Mouse (Mus musculus) spleen, postnatal 10 days (tissue): ENCODE measurements at regions not wholly inside any gene's neighbourhood (a gene's known extent, or its start where the extent isn't known, plus 50 kb on each side); places are given as distances from the start of the nearest gene placed in this dataset.

Experiments used
- DNase-seq, 2 experiments: peaks; one replicate each; pipeline ENCODE4 v3.0.0; 2021 to 2022; ENCODE audit warnings: low spot score in 2 of 2

DNA sequence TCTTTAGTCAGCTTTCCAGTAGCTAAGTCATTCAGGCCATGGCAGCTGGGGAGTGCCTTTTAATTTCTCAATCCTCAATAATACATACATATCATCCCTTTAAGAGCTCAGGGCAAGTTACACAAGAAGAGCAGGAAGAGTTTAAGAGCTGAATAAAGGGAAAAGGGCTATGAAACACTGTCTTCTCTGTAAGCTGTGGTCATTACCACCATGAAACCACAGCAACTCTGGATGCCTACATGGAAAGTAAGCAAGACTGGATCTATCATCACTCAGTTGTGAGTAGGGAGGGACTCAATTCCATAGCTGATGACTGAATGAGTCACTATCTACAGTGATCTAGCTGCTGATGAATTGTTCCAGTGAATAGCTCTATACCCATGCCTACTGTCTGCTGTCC is 349.9 kb downstream of the Nr2f2 start:
- no peak for DNase-seq

DNA sequence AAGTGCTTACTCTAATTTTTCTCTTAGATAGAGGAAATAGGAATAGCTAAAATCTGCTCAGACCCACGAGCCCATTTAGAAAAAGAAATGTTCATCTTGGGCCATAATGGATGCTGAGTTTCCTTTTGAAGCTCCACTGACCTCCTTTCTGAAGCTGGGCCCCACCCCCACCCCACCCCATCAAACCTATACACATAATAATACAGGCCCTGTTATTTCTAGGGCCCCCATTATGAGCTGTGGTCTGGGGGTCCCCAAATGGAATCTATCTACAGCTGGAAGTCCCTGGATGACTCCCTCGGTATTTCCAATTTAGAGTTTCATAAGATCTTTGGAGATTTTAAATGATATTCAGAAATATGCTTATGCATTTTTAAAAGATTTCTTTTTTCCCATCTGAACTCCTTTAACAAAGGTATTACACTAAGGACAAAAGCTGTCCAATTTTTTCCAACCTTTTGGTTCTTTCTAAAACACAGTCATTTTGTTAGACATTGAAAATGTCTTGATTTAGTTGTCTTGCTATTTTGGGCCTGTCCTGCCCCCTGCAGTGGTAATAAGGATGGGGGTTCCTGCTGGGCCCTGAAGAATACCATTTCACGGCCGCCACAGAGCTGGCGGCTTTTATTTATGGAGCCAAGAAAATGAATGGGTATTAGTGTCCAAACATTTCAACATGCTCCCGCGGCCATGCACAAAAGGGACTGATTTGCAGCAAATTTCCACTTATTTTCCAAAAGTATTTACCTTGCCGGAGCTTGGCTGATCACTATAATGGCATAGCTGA is 363.1 kb downstream of the Nr2f2 start:
- DNase-seq, result no peak

DNA sequence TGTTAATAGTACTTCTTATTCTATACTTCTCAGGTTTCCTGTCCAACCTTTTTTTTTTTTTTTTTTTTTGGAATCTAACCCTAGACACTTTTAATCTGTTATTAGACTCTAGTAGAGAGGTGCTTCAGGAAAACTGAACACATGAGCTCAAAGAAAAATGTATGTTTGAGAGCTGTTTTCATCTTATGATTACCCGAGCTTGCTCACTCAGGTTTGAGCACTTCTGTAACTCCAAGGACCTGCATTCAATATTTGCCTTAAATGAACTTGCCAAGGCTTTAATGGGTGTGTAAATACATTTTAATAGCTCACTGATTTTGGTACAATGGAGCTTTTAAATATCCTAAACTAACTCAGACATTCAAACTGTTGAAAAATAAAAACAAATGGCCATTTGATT is 367.8 kb downstream of the Nr2f2 start:
- no peak for DNase-seq

DNA sequence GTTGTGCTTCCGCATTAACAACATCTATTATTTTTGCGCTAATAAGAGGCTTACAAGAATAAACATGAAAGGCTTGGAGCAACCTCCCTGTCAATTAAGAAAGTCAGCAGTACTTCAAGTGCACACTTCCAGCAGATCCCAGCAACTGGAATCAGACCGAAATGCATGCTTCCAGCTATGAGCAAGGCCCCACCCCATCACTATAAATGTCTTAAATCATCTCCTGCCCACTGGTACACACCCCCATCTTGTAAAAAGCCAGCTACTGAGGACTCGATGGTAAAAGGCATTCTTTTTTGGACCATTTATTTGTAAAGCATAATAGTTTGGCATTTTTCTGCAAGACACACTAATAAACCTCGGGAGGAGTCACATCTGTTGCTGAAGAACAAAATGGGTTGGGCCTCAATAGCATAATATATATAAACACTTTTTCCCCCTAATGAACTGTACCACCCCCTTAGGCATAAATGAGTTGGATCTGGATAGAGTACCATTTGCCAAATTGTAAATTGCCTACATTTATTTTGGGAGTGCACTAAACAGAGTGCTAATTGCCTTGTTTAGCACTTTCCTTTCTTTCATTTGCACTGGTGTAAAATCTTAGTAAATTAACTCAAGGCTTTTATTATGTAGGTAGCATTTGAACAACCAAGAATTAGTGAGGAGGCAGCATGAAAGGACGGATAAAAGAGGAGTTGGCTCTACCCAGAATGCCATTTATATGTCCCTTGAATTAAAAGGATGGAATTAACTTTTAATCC is 371.8 kb downstream of the Nr2f2 start:
- DNase-seq, result no peak

DNA sequence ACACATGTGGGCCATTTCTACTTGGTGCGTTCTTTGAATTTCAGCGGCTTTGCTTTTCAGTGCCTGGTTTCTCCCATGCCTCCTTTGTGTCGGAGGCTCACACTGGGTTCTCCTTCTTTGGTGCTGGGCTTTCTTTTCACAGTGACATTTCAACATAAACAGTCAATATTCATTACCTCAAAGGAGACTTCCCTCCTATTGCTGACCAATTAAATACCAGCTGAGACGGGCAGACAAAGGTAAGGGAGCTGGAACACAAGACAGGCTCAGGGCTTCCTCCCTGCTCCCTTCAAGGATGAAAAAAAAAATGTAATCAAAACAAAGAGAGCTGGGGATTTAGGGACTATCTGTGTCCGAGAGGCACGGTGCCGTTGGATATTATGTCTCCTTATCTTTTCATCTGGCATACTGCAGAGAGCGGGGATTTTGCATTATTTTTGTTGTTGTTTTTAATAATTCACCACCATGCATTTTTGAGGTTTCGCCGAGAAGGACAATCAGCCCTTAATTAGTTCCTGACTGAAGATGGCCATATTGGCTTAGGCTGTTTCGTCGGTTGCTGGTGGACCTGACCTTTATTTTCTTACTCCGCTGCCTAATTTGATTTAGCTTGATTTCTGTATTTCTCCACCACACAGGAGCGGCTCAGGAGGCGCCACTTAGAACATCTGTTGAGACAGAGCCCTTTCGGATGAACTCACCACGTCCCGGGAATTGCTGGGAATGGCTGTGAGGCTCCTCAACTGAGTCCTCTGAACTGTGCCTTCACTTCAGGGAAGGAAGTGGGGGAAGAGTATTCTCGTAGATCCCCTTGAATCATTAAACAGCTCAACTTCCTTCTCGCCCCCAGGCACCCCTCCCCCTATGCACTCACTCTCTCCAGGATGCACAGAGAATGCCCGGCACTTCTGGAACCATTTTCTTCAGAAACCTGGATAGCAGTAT is 373.9 kb downstream of the Nr2f2 start:
- DNase-seq, result no peak

DNA sequence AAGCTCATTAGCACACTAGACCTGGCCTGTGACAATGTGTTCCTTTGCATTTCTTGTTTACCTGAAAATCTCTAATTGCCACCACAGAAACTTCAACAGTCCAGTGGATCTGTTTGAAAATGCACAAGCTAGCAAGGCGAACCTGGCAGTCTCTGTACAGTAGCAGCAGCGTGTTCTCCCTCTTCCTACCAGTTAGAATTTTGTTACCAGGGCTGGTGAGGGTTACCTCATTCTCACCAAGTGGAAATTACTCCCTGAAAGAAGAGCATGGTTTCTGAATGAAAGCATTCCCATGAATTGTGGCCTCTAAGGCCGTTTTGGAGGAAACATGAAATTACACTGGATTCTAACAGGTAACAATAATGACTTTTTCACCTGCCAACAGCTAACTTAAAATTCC is 374.6 kb downstream of the Nr2f2 start:
- no peak for DNase-seq

DNA sequence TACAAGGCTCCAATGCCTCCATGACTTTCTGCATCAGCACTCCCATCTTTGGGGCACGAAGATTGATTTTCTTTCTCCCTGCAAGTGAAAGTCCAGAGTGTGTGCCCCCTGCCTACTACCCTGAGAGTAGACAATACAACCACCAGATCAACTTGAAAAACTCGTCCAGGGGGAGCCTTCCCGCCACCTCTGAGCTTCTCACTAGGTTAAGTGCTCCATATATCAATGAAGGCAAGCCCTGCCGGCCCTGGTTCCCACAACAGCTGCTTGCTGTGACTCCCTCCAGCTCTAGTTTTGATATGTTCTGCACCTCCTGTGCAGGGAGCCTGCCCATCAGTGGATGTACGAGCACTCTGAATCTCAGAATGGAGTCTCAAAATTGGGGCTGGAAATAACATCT is 377.8 kb downstream of the Nr2f2 start:
- no peak for DNase-seq

DNA sequence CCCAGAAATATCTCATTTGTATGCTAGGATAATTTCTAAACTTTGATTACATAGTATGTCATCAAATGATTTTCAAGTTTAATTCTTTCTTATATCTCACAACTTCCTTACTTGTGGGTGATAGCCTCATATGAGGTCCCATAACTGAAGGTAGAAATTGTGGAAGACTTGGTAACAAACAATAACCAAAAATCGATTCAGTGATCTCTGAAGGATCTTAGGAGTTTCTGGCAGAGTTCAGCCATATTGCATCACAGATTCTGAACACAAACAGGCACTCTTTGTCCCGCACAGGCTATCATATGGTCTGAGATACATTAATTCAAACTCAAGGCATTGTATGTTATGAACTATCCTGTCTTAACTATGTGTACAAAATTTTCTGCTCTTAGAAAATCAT is 385.2 kb downstream of the Nr2f2 start:
- DNase-seq, result no peak

DNA sequence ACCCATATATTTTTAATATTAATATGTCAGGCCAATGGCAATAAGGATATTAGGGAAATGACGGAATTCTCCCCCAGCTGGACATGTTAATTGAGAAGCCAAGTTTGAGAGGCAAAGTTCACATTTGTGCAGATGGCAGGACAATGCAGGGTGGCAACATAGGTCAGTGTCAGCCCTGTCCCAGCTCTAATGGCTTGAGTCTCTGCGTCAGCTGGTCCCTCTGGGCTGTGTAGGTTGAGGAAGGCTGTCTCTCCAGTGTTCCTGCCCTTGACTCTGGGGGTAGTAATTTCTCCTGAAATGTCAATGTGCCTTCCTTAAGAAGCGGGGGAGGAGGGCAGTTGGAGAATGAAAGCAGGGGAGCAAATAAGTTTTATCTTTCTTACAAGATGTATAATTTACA is 390.2 kb downstream of the Nr2f2 start:
- no peak for DNase-seq

DNA sequence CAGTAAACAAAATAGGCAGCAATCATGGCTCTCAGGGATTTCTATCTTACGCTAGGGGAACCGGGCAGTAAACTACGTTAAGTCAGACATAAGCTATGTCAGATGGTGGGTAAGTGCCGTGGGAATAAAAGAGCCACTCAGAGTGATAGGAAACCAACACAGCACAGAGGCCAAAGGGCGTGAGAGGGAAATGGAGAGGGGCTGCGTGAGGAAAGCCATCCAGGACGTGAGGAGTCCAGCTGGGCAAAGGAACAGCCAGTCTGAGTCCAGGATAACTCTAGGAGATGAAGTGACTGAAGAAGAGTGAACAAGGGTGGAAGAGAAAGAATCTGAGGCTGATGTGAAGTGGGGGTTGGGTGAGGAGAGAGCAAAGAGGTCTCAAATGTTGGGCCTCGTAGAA is 402.5 kb downstream of the Nr2f2 start:
- no peak for DNase-seq

DNA sequence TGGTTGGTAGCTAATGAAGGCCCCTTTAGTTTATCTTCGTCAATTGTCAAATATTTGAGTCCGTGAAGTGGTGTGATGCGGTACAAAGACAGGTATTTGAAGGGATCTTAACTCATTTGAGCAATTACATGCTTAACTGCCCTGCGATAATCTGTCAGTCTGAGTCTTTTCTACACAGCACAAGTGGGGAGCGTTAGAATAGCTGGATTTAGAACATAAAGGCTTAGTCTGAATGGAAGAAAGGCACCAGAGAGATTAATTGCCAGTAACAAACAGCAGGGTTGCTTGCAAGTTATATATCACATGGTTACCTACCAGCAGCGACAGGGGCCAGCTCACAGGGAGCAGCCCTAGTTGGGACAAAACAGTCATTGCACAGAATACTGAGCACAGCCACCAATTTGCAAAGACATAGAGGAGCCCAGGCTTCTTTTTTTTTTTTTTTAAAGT is 416.3 kb downstream of the Nr2f2 start:
- DNase-seq, result no peak

DNA sequence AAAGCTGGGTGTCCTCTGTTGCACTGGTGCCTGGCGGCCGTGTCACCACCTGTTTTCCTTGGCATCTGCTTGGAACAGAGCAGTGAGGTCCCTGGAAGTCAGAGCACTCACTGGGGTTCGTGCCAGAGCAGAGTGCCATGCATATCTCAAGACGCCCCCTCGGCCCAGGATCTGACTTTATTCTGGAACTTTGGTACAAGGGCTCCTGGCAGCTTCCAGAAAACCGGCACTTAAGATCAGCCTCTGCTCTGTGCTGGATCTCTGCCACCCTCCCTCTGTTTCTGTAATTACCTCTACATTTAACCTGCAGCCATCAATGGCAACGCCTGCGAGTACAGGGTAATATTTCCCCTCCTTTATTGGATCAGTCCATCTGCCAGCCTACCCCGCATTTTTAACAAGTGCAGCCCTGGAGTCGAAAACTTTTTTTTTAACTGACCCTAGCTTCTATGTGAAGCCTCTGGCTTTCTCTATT is 416.9 kb downstream of the Nr2f2 start:
- DNase-seq, result no peak

DNA sequence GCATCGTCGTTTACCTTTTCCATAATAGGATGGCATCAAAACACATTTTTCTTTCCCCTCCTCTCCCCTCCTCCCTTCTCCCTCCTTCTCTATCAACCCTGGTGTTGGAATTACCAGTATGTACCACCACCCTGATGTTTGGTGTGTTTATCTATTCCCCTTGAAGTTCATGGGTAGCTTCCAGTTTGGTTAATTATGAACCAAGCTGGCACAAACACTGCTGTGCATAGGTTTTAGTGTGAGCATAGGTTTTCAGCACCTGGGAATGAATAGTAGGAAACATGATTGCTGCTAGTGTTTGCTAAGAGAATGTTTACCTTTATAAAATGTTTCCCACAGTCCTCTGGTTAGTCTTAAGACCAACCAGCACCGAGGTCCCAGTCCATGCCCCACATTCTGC is 420.1 kb downstream of the Nr2f2 start:
- DNase-seq, result no peak

DNA sequence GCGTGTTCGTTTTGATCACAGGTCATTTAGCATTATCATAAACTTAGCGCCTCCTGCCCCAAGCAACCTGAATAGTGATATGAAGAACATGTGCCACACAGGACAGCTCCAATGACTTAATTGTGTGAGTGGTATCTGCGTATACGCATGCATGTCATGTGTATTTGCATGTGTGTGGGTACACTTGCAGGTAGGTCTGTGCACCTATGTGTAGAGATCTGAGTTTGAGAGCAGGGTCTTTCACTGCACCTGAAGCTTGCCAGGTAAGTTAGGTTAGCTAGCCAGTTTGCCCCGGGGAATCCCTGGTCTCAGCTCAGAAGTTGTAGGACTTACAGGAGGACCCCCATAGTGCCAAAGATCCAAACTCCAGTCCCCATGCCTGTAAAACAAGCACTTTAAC is 424.7 kb downstream of the Nr2f2 start:
- no peak for DNase-seq

DNA sequence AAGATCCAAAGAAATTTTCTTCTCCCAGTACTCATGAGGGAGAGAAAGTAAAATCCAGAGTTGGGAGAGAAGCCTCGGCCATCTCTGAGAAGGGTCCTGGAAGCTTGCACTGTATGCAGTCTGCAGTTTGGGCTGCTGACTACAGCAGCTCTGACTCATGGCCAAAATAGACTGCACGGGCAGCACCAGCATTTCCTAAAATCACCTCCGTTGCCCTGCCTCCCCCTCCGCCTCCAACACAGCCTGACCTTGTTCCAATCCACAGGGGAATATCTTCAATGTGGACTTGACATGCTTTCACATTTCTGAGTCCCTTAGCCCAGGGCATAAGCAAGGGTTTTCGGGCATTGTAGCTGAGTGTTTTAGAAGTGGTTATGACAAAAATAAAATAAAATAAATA is 441.3 kb downstream of the Nr2f2 start:
- DNase-seq, result no peak

DNA sequence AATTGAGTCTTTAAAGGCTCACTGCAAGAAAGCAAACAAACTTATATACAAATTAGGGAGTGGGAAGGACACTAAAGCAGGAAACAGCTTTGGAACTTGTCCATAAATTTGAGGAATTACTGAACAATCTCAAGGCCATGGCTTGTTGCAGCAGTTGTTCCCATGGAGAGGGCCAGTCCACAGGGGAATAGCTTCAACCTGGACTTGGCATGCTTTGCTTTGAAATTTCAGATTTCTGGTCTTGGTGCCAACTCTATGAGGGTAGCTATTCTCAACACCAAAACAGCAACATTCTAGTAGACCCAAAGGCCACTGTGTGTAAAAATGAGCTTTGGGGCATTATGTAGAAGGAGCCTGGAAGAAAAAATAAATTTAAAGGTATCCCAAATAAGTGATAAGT is 442.0 kb downstream of the Nr2f2 start:
- DNase-seq, result no peak

DNA sequence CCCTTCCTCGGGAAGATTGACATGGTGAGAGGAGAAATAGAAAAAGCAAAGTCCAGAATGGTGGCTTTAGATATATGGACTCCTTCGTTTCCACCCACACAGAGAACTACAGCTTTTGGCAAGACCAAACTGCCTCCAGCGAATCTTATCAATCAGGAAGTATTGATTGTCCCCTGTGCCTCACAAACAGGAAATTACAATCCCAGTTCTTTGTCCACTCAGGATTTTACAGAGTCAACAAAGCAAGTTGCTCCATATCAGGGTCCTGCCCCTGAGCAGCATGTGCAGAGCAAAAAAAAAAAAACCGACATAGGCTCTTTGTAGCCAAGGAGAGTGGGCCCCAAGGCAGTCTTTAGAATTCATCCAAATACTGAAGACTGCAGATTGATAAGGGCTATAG is 454.8 kb downstream of the Nr2f2 start:
- DNase-seq, result no peak

DNA sequence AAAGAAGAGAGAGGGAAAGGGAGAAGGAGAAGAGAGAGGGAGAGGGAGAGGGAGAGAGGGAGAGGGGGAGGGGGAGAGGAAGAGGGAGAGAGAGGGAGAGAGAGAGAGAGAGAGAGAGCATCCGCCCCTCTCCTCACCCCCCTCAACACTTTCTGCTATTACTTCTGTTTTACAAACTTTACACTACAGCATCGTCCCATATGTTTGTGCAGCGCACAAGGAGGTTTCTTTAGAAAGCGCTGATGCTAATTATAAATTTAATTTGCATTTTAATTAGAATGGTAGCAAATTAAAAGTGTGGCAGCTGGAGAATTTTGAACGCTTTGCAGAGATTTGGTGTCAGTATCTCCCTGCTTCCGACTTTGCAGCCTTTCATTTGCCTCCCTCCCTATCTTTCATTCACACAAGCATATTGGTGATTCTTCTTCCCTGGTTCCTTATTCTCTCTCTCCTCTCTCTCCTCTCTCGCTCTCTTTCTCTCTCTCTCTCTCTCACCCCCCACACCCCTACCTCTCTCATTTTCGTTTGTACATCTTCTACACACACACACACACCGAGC is 476.0 kb downstream of the Nr2f2 start:
- DNase-seq, result no peak

DNA sequence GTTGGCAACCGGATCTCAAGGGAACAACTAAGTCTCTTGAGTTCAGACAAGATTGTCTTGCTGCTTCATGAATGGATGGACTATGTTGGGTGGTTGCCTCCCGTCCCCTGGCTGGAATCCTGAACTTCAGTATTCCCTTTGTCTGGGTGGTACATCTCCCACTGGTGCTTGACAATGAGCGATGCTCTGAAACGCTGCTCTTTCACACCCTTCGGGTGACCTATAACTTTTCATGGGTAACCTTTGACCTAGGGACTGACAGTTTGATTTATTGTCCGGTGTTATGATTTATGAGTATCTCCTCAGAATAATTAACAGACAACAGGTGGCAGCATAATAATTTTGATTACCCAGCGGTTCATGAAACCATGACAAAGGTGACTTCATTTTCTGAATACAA is 478.3 kb downstream of the Nr2f2 start:
- DNase-seq, result no peak

DNA sequence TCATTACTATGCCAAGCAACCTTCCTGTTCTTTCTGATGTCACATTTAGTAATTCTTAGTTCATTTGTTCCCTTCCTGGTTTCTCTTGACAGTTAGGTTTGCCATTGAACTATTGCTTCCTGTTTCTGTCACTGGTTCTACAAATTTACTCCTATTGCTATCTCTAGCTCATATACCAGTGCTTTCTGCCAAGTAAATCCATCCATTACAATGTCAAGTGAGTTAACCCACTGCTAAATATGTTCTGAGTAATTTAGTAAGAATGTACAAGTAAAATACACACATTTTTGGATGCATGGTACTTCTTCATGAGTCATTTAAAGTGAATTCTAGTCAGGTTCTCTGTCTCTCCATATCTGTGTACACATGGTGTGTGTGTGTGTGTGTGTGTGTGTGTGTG is 489.5 kb downstream of the Nr2f2 start:
- no peak for DNase-seq

DNA sequence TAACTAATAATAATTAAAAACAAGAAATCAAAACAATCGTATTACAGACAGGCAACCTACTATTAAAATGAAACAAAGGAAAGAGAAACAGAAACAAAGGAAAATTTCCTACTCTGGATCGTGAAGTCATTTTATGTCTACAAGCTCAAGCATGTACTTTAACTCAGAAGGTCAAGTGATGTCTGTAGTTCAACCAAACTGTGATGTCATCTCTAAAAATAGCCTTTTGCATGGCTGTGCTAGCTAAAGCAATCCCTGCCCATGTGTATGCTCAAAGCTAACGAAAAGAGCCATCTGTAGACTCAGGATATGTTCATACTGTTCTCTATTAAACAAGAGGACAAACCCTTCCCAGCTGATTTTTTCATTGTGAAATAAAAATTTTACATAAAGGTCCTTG is 500.7 kb downstream of the Nr2f2 start:
- no peak for DNase-seq
